Mouse (Mus musculus): ENCODE results near the gene Chn2.

The Chn2 gene

GRCm38 (mm10) chr6:54042142-54042541, 2.8 kb downstream of the Chn2 start:
- DNase-seq (ENCODE audit: low read depth, low spot score) = no peak

DNA sequence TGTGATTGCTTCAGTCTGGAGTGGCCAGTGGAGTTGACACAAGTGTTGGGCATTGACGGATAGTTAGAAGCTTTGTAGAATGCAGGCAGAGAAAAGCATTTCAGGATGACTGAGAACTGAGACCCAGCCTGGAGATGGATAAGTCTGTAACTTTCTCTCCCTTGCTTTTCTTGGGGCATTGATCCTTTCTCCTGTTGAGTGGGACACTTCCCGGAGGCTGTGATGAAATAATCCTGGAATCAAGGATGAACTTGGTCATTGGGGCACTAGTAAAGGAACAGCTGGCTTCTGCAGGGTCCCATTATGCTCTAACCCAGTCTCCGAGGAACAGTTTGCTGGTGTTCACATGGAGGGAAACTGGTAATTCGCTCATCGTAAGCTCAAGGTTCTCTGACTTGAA, 4.2 kb downstream of the Chn2 start:
- no peak for DNase-seq (ENCODE audit: low read depth, low spot score)

GRCm38 (mm10) chr6:54045748-54046721, 6.7 kb downstream of the Chn2 start:
- no peak for DNase-seq (ENCODE audit: low read depth, low spot score)

DNA sequence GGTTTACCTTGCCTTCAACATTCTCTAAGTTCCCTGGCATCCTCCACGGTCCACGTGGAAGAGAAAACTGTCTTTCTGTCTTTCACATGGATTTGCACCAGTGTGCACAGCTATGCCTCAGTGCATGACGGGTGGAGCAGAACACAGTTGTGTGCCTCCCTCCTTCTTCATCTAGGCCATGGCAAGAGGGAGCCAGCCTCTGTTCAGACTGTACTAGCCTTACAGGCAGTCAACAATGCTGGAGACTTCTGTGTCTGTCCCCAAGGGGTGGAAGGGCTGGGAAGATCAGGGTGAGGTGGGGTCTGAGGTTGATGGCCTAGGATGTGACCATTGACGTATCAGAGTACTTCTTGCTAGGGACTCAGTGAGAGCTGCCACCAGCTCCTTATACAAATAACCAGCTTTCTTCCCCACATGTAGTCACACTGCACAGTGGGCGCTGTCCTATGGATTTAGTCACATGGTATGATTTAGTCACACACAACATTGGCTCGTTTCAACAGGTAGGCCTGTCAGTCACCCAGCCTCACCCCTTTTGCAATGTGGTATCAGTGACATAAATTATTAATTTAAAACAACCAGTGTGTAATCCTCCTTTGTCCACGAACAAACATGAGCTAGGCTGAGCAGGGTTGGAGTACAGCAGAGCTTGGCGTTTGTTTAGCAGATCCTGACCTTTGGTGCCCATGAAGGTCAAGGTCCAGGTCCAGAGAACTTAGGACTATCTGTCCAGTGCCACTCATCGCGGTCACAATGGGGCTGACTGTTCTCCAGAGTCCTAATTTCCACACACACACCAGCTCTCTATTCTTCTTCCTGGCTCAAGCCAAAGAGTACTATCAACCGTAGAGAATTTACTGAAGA, 7.8 kb downstream of the Chn2 start:
- no peak for DNase-seq (ENCODE audit: low read depth, low spot score)

- no peak for DNase-seq (ENCODE audit: low read depth, low spot score)
Measured at GRCm38 (mm10) chr6:54048768-54049167, 9.4 kb downstream of the Chn2 start.

- no peak for DNase-seq (ENCODE audit: low read depth, low spot score)
Measured at GRCm38 (mm10) chr6:54051173-54051572, 11.8 kb downstream of the Chn2 start.

- no peak for DNase-seq (ENCODE audit: low read depth, low spot score)
Measured at GRCm38 (mm10) chr6:54052124-54052523, 12.8 kb downstream of the Chn2 start.

- no peak for DNase-seq (ENCODE audit: low read depth, low spot score)
Measured at GRCm38 (mm10) chr6:54052666-54053065, 13.3 kb downstream of the Chn2 start.

DNA sequence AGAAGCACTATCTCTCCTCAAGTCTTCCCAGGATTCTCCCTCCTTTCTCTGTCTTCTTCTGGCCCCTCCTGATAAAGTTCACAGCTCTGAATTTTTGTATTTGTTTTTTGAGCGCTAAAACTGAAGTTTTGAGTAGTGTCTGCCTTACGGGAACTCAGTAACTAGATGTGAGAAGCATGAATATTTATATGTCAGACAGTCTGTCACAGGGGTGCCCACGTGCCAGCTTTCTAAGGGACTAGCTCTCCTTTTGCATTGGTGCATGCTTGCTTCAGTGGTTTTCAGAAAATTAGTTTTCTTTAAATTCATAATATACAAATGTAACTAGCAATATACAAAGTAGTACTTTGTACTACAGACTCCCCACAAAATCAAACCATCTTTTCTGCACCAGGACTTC, 14.0 kb downstream of the Chn2 start:
- DNase-seq (ENCODE audit: low read depth, low spot score) = no peak

GRCm38 (mm10) chr6:54055387-54055786, 16.0 kb downstream of the Chn2 start:
- no peak for DNase-seq (ENCODE audit: low read depth, low spot score)

- DNase-seq (ENCODE audit: low read depth, low spot score) = no peak
Measured at GRCm38 (mm10) chr6:54056548-54057532, 17.5 kb downstream of the Chn2 start.

DNA sequence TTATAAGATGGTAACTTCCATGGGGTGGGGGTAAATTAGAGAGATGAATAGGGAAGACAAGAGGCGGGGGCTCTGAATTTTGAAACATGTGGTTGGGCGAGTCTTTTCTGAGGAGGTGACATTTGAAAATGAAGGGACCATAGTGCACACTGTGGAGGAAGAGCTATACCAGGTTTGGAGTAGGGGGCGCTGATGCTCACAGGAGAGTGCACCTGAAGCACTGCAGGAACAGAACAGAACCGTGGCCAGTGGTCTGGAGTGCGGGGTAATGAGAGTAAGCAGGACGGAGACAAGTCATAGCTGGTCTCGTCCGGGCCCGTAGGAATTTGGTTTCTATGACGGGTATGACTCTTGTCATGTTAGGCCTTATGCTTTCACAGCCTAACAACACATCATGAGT, 18.3 kb downstream of the Chn2 start:
- no peak for DNase-seq (ENCODE audit: low read depth, low spot score)

GRCm38 (mm10) chr6:54058837-54059236, 19.5 kb downstream of the Chn2 start:
- DNase-seq (ENCODE audit: low read depth, low spot score) = no peak

DNA sequence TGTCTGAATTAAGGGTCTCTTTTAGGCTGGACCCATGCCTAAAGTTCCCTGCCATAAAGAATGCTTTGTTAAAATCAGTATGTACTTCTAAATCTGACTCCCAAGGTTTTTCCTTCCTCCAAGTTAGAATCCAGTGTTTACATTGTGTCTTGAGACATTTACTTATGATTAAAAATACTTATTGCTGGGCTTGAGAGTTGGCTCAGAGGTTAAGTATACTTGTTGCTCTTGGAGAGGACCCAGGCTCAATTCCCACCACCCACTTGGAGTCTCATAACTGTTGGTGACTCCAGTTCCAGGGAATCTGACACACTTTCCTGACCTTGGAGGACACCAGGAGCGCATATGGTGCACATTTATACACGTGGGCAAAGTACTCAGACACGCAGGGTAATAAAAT, 20.9 kb downstream of the Chn2 start:
- DNase-seq (ENCODE audit: low read depth, low spot score) = no peak

GRCm38 (mm10) chr6:54061375-54061774, 22.0 kb downstream of the Chn2 start:
- DNase-seq (ENCODE audit: low read depth, low spot score) = no peak

- DNase-seq (ENCODE audit: low read depth, low spot score) = no peak
Measured at GRCm38 (mm10) chr6:54063878-54064277, 24.5 kb downstream of the Chn2 start.

GRCm38 (mm10) chr6:54067380-54067779, 28.0 kb downstream of the Chn2 start:
- no peak for DNase-seq (ENCODE audit: low read depth, low spot score)

DNA sequence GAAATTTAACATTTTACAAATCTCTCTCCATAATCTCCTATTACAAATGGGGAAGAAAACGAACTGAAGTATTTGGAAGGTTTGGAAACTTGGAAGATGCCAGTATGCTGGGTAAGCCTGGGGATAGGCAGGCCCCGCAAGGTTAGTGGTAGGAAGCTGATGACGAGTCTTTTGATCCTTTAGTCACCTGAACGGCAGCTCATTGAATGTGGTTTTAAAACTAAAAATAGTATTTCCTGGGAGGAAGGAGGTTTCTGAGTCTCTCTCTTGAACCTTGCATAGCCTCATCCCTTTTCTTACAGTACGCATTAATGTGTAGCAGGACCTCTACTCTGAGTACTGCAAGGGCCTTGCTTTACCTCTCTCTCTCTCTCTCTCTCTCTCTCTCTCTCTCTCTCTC, 29.5 kb downstream of the Chn2 start:
- DNase-seq (ENCODE audit: low read depth, low spot score) = peak; percentile 55

GRCm38 (mm10) chr6:54070736-54071135, 31.4 kb downstream of the Chn2 start:
- peak; percentile 21 for DNase-seq (ENCODE audit: low read depth, low spot score)

- DNase-seq (ENCODE audit: low read depth, low spot score) = no peak
Measured at GRCm38 (mm10) chr6:54071478-54071877, 32.1 kb downstream of the Chn2 start.

DNA sequence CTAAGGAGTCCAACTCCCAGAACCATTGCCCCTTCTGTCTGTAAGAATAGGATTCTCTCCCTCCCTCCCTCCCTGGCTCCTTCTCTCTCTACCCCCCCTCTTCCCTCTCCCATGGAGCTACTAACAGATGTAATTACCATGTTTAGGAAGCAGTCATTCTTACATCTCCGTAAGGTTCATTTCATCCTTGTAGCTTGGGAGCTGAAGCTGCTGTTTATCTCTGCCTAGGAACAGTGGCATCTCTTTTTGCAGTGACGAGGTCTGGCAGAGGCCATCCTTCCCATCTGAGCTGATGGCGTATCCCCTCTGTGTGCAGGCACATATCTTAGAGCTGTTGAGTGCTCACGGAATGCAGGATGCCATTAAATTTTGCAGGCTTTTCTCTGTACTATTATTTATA, 35.1 kb downstream of the Chn2 start:
- no peak for DNase-seq (ENCODE audit: low read depth, low spot score)
